Mouse (Mus musculus) c-Kit-positive CD71-positive TER-119-negative erythroid progenitor cells, embryonic 14.5 days (primary cell): ENCODE results near the gene Pacsin1.
A peak's percentile ranks its signal among the peaks of the same experiment; 100 is the strongest.

Experiments used
- DNase-seq: peaks from one replicate; pipeline ENCODE4 v3.0.0-alpha.2; 2013; ENCODE audit warnings: low read depth

The Pacsin1 gene

GRCm38 (mm10) chr17:27678924-27679813 lies 23.9 kb downstream of the Pacsin1 start:
- DNase-seq, result no peak

GRCm38 (mm10) chr17:27684886-27685549 lies 29.7 kb downstream of the Pacsin1 start:
- no peak for DNase-seq

GRCm38 (mm10) chr17:27685550-27685913 lies 30.2 kb downstream of the Pacsin1 start:
- no peak for DNase-seq

GRCm38 (mm10) chr17:27686395-27686794 lies 31.1 kb downstream of the Pacsin1 start:
- no peak for DNase-seq

- no peak for DNase-seq
Observed at GRCm38 (mm10) chr17:27690993-27691693, 35.8 kb downstream of the Pacsin1 start.

GRCm38 (mm10) chr17:27699641-27700244 lies 44.4 kb downstream of the Pacsin1 start:
- no peak for DNase-seq

GRCm38 (mm10) chr17:27700812-27701211 lies 45.5 kb downstream of the Pacsin1 start:
- no peak for DNase-seq

GRCm38 (mm10) chr17:27701856-27702255 lies 46.5 kb downstream of the Pacsin1 start:
- no peak for DNase-seq

- DNase-seq, result no peak
Observed at GRCm38 (mm10) chr17:27702518-27702917, 47.2 kb downstream of the Pacsin1 start.

GRCm38 (mm10) chr17:27703961-27704621 lies 48.8 kb downstream of the Pacsin1 start:
- DNase-seq, result no peak

- DNase-seq, result no peak
Observed at GRCm38 (mm10) chr17:27705661-27706060, 50.4 kb downstream of the Pacsin1 start.

GRCm38 (mm10) chr17:27707954-27708661 lies 52.8 kb downstream of the Pacsin1 start:
- DNase-seq, result peak; percentile 48

GRCm38 (mm10) chr17:27709650-27710049 lies 54.3 kb downstream of the Pacsin1 start:
- DNase-seq, result no peak

- no peak for DNase-seq
Observed at GRCm38 (mm10) chr17:27712832-27713231, 57.5 kb downstream of the Pacsin1 start.

GRCm38 (mm10) chr17:27716804-27717203 lies 61.5 kb downstream of the Pacsin1 start:
- DNase-seq, result peak; percentile 24

GRCm38 (mm10) chr17:27718250-27718649 lies 62.9 kb downstream of the Pacsin1 start:
- no peak for DNase-seq

GRCm38 (mm10) chr17:27719663-27720062 lies 64.4 kb downstream of the Pacsin1 start:
- no peak for DNase-seq

- DNase-seq, result no peak
Observed at GRCm38 (mm10) chr17:27720326-27720725, 65.0 kb downstream of the Pacsin1 start.

GRCm38 (mm10) chr17:27721125-27721664 lies 65.9 kb downstream of the Pacsin1 start:
- DNase-seq, result no peak

- peak; percentile 24 for DNase-seq
Observed at GRCm38 (mm10) chr17:27724327-27724726, 69.0 kb downstream of the Pacsin1 start.

GRCm38 (mm10) chr17:27725011-27725410 lies 69.7 kb downstream of the Pacsin1 start:
- no peak for DNase-seq
